Mouse (Mus musculus): ENCODE results near the gene Plekhg6.

DNA sequence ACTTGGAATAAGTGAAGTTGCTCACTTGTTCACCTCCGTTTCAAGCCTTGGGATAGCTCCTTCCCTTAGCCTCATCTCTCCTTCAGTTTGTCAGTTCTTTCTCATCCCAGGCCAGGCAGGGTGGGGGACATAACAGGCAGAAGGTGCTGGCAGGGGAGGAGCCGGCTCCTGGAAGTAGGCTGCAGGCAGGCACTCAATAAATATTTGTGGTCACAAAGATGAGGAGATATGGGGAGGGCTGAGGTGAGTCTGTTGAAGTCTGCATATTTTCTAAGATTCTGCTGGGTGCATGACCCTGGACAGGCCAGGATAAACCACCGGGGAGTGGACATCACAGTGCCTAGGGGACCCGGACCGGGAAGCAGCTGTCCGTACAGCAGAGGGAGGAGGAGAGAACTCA is 57.0 kb downstream of the Plekhg6 start:
- TF ChIP-seq TAL1 (IDR thresholded peaks at IDR 0.05; ENCODE audit: low read length) (no peak), GATA1 (IDR thresholded peaks at IDR 0.05; ENCODE audit: low read length) (no peak)

Measured in erythroblast, embryonic 14.5 days (primary cell).